Mouse (Mus musculus) CH12.LX (cell line): ENCODE measurements at regions not wholly inside any gene's neighbourhood (a gene's known extent, or its start where the extent isn't known, plus 50 kb on each side); places are given as distances from the start of the nearest gene placed in this dataset.

Experiments used
- DNase-seq: peaks from one replicate; pipeline ENCODE4 v3.0.0-alpha.2; 2013; ENCODE audit errors: extremely low read depth
- H3K27ac ChIP-seq: 2 replicates; pipeline ENCODE4 v1.5.1; 2012; ENCODE audit warnings: low read depth, mild to moderate bottlenecking, control low read depth, moderate library complexity; ENCODE audit not compliant: insufficient read depth
- H3K27me3 ChIP-seq: replicated peaks from 2 replicates; pipeline ENCODE3; 2012; ENCODE audit warnings: inconsistent platforms
- H3K36me3 ChIP-seq, 2 experiments: replicated peaks in 1 of 2; 2 replicates each; pipeline versions ENCODE3 to v1.6.1; 2012; ENCODE audit warnings: inconsistent platforms in 1 of 2, low read length in 1 of 2, mild to moderate bottlenecking in 1 of 2, mixed read lengths in 1 of 2, moderate library complexity in 1 of 2; ENCODE audit not compliant: control insufficient read depth in 1 of 2, insufficient read depth in 1 of 2
- H3K4me1 ChIP-seq, 2 experiments: 2 replicates each; pipeline ENCODE4 v1.6.1; 2012; ENCODE audit warnings: inconsistent platforms in 1 of 2, moderate library complexity in 1 of 2; ENCODE audit not compliant: insufficient read depth in 2 of 2, control insufficient read depth in 1 of 2
- H3K4me2 ChIP-seq: 2 replicates; pipeline ENCODE4 v1.6.1; 2012; ENCODE audit warnings: low read depth, mild to moderate bottlenecking, control low read depth; ENCODE audit not compliant: poor library complexity, insufficient read depth, severe bottlenecking
- H3K4me3 ChIP-seq, 3 experiments: fragments of 150-350 bp in 1 of 3; sonication (generic) in 1 of 3; replicated peaks in 1 of 3; 2 replicates each; pipeline versions ENCODE3 to v1.5.1; 2011 to 2012; ENCODE audit warnings: low read depth in 2 of 3, low read length in 2 of 3, mild to moderate bottlenecking in 2 of 3, moderate library complexity in 2 of 3, control low read depth in 1 of 3, improper control_type of control experiment in 1 of 3, inconsistent platforms in 1 of 3, mixed read lengths in 1 of 3; ENCODE audit not compliant: poor library complexity in 1 of 3
- H3K79me2 ChIP-seq: replicated peaks from 2 replicates; pipeline ENCODE4 v1.6.1; 2012; ENCODE audit warnings: mild to moderate bottlenecking, moderate library complexity; ENCODE audit not compliant: control insufficient read depth, poor library complexity, insufficient read depth, severe bottlenecking; ENCODE audit errors: extremely low read depth
- H3K9ac ChIP-seq: 2 replicates; pipeline ENCODE4 v1.6.1; 2012; ENCODE audit warnings: low read depth, mild to moderate bottlenecking, control low read depth, moderate library complexity; ENCODE audit not compliant: insufficient read depth
- H3K9me3 ChIP-seq: replicated peaks from 2 replicates; pipeline ENCODE3; 2012; ENCODE audit warnings: low read length, inconsistent platforms, mixed read lengths
- BHLHE40 ChIP-seq: IDR thresholded peaks from 2 replicates; pipeline ENCODE4 v1.6.1; 2011; ENCODE audit warnings: mild to moderate bottlenecking, low read depth, low read length, improper control_type of control experiment
- CHD2 ChIP-seq: IDR thresholded peaks from 2 replicates; pipeline ENCODE4 v1.6.1; 2011; ENCODE audit warnings: low read length, improper control_type of control experiment
- E2F4 ChIP-seq: IDR thresholded peaks from 2 replicates; pipeline ENCODE4 v1.6.1; 2011; ENCODE audit warnings: low read depth, low read length, improper control_type of control experiment; ENCODE audit not compliant: insufficient replicate concordance
- ETS1 ChIP-seq: conservative IDR thresholded peaks from 2 replicates; pipeline ENCODE4 v1.6.1; 2012; ENCODE audit warnings: low read depth, mild to moderate bottlenecking, inconsistent platforms, low read length, improper control_type of control experiment, moderate library complexity
- JUND ChIP-seq: conservative IDR thresholded peaks from 2 replicates; pipeline ENCODE4 v1.6.1; 2011; ENCODE audit warnings: low read depth, low read length, improper control_type of control experiment
- KAT2A ChIP-seq: IDR thresholded peaks from 2 replicates; pipeline ENCODE4 v1.6.1; 2012; ENCODE audit warnings: low read length, improper control_type of control experiment, inconsistent platforms; ENCODE audit not compliant: insufficient replicate concordance
- MAX ChIP-seq: IDR thresholded peaks from 2 replicates; pipeline ENCODE4 v1.6.1; 2011; ENCODE audit warnings: low read length, improper control_type of control experiment
- MAZ ChIP-seq: IDR thresholded peaks from 2 replicates; pipeline ENCODE4 v1.6.1; 2012; ENCODE audit warnings: low read depth, mild to moderate bottlenecking, inconsistent platforms, low read length, improper control_type of control experiment, moderate library complexity
- MEF2A ChIP-seq: IDR thresholded peaks from 2 replicates; pipeline ENCODE4 v1.6.1; 2014; ENCODE audit warnings: low read depth, mild to moderate bottlenecking, inconsistent platforms, low read length, improper control_type of control experiment, borderline replicate concordance
- NELFE ChIP-seq: IDR thresholded peaks from 2 replicates; pipeline ENCODE4 v1.6.1; 2011; ENCODE audit warnings: low read depth, low read length, improper control_type of control experiment
- PAX5 ChIP-seq: IDR thresholded peaks from 2 replicates; pipeline ENCODE4 v1.6.1; 2012; ENCODE audit warnings: low read length, inconsistent platforms, mixed read lengths
- POLR2A ChIP-seq: IDR thresholded peaks from 2 replicates; pipeline ENCODE4 v1.6.1; 2011; ENCODE audit warnings: low read depth, mild to moderate bottlenecking, improper control_type of control experiment, low read length
- RCOR1 ChIP-seq: conservative IDR thresholded peaks from 2 replicates; pipeline ENCODE4 v1.6.1; 2012; ENCODE audit warnings: low read depth, mild to moderate bottlenecking, inconsistent platforms, low read length, improper control_type of control experiment
- SIN3A ChIP-seq: IDR thresholded peaks from 2 replicates; pipeline ENCODE4 v1.6.1; 2012; ENCODE audit warnings: low read length, improper control_type of control experiment, inconsistent platforms
- TBP ChIP-seq: conservative IDR thresholded peaks from 2 replicates; pipeline ENCODE4 v1.6.1; 2011; ENCODE audit warnings: low read depth, low read length, improper control_type of control experiment
- TCF12 ChIP-seq: IDR thresholded peaks from 2 replicates; pipeline ENCODE4 v1.6.1; 2014; ENCODE audit warnings: low read depth, mild to moderate bottlenecking, inconsistent platforms, low read length, improper control_type of control experiment
- USF1 ChIP-seq: IDR thresholded peaks from 2 replicates; pipeline ENCODE4 v1.6.1; 2014; ENCODE audit warnings: low read depth, mild to moderate bottlenecking, inconsistent platforms, low read length, improper control_type of control experiment
- USF2 ChIP-seq: conservative IDR thresholded peaks from 2 replicates; pipeline ENCODE4 v1.6.1; 2011; ENCODE audit warnings: low read depth, low read length, improper control_type of control experiment
- ZKSCAN1 ChIP-seq: IDR thresholded peaks from 2 replicates; pipeline ENCODE4 v1.6.1; 2012; ENCODE audit warnings: low read depth, inconsistent platforms, low read length, improper control_type of control experiment, borderline replicate concordance
- ZNF384 ChIP-seq: IDR thresholded peaks from 2 replicates; pipeline ENCODE4 v1.6.1; 2012; ENCODE audit warnings: low read depth, low read length, improper control_type of control experiment, inconsistent platforms
- dilution Hi-C: fragments of 300-500 bp; cut with MboI; formaldehyde crosslinking; loops from 2 replicates; pipeline ENCODE4 v1.14.3; 2020; ENCODE audit warnings: low sequenced_read_pairs; ENCODE audit not compliant: extremely low pct_unique_long_range_greater_than_20kb, extremely low pct_ligation_motif_present
- in situ Hi-C: fragments of 300-500 bp; cut with MboI; formaldehyde crosslinking; loops from 3 replicates; pipeline ENCODE4 v1.14.3; 2019; ENCODE audit warnings: low sequenced_read_pairs, low pct_ligation_motif_present, low pct_unique_long_range_greater_than_20kb, mixed read lengths

DNA sequence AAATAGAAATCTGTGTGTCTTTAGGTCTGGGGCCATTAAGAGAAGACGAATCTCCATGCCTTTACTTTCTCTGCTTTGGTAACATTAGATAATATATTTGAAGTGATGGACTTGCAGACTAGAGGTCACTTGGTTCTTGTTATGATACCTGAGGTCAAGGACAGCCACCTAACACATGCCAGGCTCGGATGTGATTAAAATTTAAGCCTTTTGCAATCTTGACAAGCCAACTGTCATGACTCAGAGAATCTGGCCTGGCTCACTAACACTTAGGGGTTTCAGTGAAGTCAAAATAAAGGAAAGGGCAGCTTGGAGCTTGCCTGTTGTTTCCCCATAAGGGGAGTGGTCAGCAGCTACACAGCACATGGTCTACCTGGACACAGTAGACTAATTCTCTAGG is 320.4 kb upstream of the Tbc1d5 start:
- Histone ChIP-seq H3K4me1 (no peaks in the 10 kb centered on the region), H3K27me3 (no peaks in the 10 kb centered on the region), H3K27ac (no peak overlapping the region), H3K79me2 (no peaks in the 10 kb centered on the region), H3K4me3 (no peak overlapping the region)
- dilution Hi-C loops = no loop called here
- in situ Hi-C loops = no loop called here
- TF ChIP-seq TCF12 = no peak
- TF ChIP-seq MAX = no peak
- no peak for TF ChIP-seq RCOR1
- no peak for TF ChIP-seq MAZ
- no peak for TF ChIP-seq USF2
- no peak for TF ChIP-seq KAT2A
- TF ChIP-seq SIN3A = no peak
- TF ChIP-seq ETS1 = no peak
- no peak for TF ChIP-seq JUND
- TF ChIP-seq BHLHE40 = no peak
- no peak for TF ChIP-seq PAX5
- no peak for TF ChIP-seq POLR2A
- TF ChIP-seq, all 38 proteins: peak for 0
- no peaks in the 10 kb centered on the region for H3K36me3 ChIP-seq
- H3K4me2 ChIP-seq = no peak overlapping the region
- no peaks in the 10 kb centered on the region for H3K9me3 ChIP-seq
- no peak overlapping the region for H3K9ac ChIP-seq
- DNase-seq = no peak

GRCm38 (mm10) chr17:51495038-51495437 is 315.9 kb upstream of the Tbc1d5 start:
- Histone ChIP-seq H3K79me2 (no peaks in the 10 kb centered on the region), H3K4me1 (no peaks in the 10 kb centered on the region), H3K36me3 (no peaks in the 10 kb centered on the region), H3K9me3 (no peaks in the 10 kb centered on the region), H3K4me3 (no peak overlapping the region)
- TF ChIP-seq E2F4 = no peak
- TF ChIP-seq USF1 = no peak
- TF ChIP-seq CHD2 = no peak
- TF ChIP-seq PAX5 = no peak
- TF ChIP-seq MEF2A = no peak
- no peak for TF ChIP-seq TBP
- no peak for TF ChIP-seq ZNF384
- no peak for TF ChIP-seq ZKSCAN1
- TF ChIP-seq RCOR1 = no peak
- no peak for TF ChIP-seq NELFE
- TF ChIP-seq, all 38 proteins: peak for 0
- no peak overlapping the region for H3K27ac ChIP-seq
- H3K9ac ChIP-seq = no peak overlapping the region
- H3K27me3 ChIP-seq = no peaks in the 10 kb centered on the region
- dilution Hi-C loops (no loop called here), in situ Hi-C loops (no loop called here)
- H3K4me2 ChIP-seq = no peak overlapping the region
- no peak for DNase-seq
